Mouse (Mus musculus) cerebellum, adult 8-10 months (tissue): ENCODE measurements around the gene Hist1h1a.
"Not testable (repeated sequence)": the region's sequence is repeated elsewhere in the genome, so short reads cannot be mapped to it uniquely, and the experiment has no call there.

Experiments used
- DNase-seq: peaks from one replicate; pipeline ENCODE4 v3.0.0; 2022

Hist1h1a gene

GRCm38 (mm10) chr13:23763586-23764323 is at the start of gene Hist1h1a:
TSS of gene Hist1h1a (plus strand) at chr13:23763666.
- DNase-seq, result peak; percentile 72

GRCm38 (mm10) chr13:23716261-23717042 is 47.0 kb upstream of the Hist1h1a start:
- DNase-seq, result no peak

GRCm38 (mm10) chr13:23717176-23717575 is 46.3 kb upstream of the Hist1h1a start:
- no peak for DNase-seq

GRCm38 (mm10) chr13:23717593-23718245 is 45.7 kb upstream of the Hist1h1a start:
- DNase-seq, result not testable (repeated sequence)

GRCm38 (mm10) chr13:23724239-23724638 is 39.2 kb upstream of the Hist1h1a start:
- DNase-seq, result no peak

- no peak for DNase-seq
These were observed 38.3 kb upstream of the Hist1h1a start for GRCm38 (mm10) chr13:23725213-23725612.

- no peak for DNase-seq
These were observed 34.8 kb upstream of the Hist1h1a start for GRCm38 (mm10) chr13:23728472-23729191.

GRCm38 (mm10) chr13:23729192-23729525 is 34.3 kb upstream of the Hist1h1a start:
- no peak for DNase-seq

GRCm38 (mm10) chr13:23729706-23730105 is 33.8 kb upstream of the Hist1h1a start:
- DNase-seq, result no peak

- no peak for DNase-seq
These were observed 33.0 kb upstream of the Hist1h1a start for GRCm38 (mm10) chr13:23730479-23730878.

- no peak for DNase-seq
These were observed 31.2 kb upstream of the Hist1h1a start for GRCm38 (mm10) chr13:23732156-23732804.

GRCm38 (mm10) chr13:23737091-23737490 is 26.4 kb upstream of the Hist1h1a start:
- DNase-seq, result no peak

- DNase-seq, result no peak
These were observed 25.4 kb upstream of the Hist1h1a start for GRCm38 (mm10) chr13:23738041-23738440.

GRCm38 (mm10) chr13:23738677-23739068 is 24.8 kb upstream of the Hist1h1a start, which contains the start of gene Hist1h1c:
TSS of gene Hist1h1c (plus strand) at chr13:23738808.
- peak; percentile 69 for DNase-seq

- DNase-seq, result peak; percentile 83
These were observed 24.2 kb upstream of the Hist1h1a start for GRCm38 (mm10) chr13:23739069-23739921.

- no peak for DNase-seq
These were observed 23.6 kb upstream of the Hist1h1a start for GRCm38 (mm10) chr13:23739922-23740252.

- no peak for DNase-seq
These were observed 23.1 kb upstream of the Hist1h1a start for GRCm38 (mm10) chr13:23740256-23740840.

GRCm38 (mm10) chr13:23740910-23741309 is 22.6 kb upstream of the Hist1h1a start:
- no peak for DNase-seq

GRCm38 (mm10) chr13:23742007-23742406 is 21.5 kb upstream of the Hist1h1a start:
- no peak for DNase-seq

GRCm38 (mm10) chr13:23743215-23743614 is 20.3 kb upstream of the Hist1h1a start:
- DNase-seq, result no peak

GRCm38 (mm10) chr13:23743963-23744362 is 19.5 kb upstream of the Hist1h1a start:
- DNase-seq, result no peak
